Mouse (Mus musculus) liver, embryonic 14.5 days (tissue): ENCODE measurements around the gene Hpca.

Experiments
- CTCF ChIP-seq: IDR thresholded peaks from 2 replicates; pipeline ENCODE4 v1.5.1; 2016; ENCODE audit warnings: antibody characterized with exemption, low read depth, control low read depth
- EP300 ChIP-seq: IDR thresholded peaks from 2 replicates; pipeline ENCODE4 v1.6.1; 2016; ENCODE audit warnings: antibody characterized with exemption, low read depth

DNA sequence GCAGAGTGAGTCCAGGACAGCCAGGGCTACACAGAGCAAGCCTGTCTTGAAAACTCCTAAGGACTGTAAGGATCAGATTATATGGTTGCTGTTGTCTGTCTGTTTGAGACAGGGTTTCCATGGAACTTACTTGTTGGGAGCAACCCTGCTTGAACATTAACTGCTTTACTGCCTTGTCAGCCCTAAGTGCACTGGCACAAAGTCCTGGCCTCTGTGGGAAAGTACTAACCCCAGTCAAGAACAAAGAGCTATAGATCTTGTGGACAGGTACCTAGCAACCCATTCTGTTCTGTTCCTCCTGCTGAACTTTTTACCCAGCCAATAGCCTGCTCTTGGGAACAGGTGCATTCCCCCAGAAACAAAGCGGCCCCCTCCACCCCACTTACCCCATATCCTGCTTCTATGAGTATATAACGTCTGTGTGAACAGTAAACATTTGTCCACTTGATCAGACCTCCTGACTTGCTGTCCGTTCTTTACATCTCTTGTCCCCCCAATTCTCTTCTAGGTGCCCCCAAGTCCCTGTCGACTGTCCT is 29.5 kb upstream of the Hpca start:
- TF ChIP-seq EP300 = no peak
- TF ChIP-seq CTCF = no peak
